Mouse (Mus musculus): ENCODE measurements around the gene Akap6. TPM values are rescaled to one million over a fixed set of nuclear protein-coding genes. Genes with fewer than 3 reads are reported as not detected.

The Akap6 gene
- total and polyA plus RNA-seq, 3 experiments = not detected

DNA sequence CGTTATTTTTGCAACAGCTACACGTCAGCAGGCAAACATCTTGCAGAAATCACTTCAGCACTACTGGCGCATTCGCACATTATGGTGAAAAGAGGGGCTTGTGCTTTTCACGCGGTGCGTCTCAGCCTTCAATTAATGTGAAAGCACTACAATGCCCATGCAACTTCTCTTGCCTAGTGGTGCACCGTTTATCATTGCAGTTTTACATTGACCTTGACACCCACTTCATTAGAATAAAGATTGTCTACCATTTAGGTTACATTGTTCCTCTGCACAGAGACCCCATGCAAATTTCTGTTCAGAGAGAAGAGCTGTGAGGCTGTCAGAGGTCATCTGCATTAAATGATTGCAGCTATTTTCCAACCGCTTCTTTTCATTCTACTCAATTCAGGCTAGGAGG lies 363.8 kb downstream of the Akap6 start:
- Histone ChIP-seq H3K36me3 (ENCODE audit: control insufficient read depth in 1 of 2, insufficient read depth in 2 of 2, low read length in 2 of 2) (no peaks in the 10 kb centered on the region), H3K4me3 (ENCODE audit: control insufficient read depth in 1 of 2, insufficient read depth in 1 of 2, low read depth in 2 of 2, low read length in 2 of 2) (no peak overlapping the region), H3K79me2 (ENCODE audit: control insufficient read depth, insufficient read depth, low read length, poor library complexity) (no peaks in the 10 kb centered on the region), H3K9ac (ENCODE audit: control insufficient read depth, low read depth, low read length, poor library complexity, severe bottlenecking) (no peak overlapping the region), H3K4me1 (ENCODE audit: control insufficient read depth in 1 of 2, insufficient read depth in 2 of 2, low read length in 2 of 2) (no peaks in the 10 kb centered on the region), H3K27ac (ENCODE audit: control insufficient read depth, low read depth, low read length) (no peak overlapping the region), H3K27me3 (ENCODE audit: control insufficient read depth in 1 of 2, insufficient read depth in 2 of 2, low read length in 2 of 2) (no peaks in the 10 kb centered on the region), H3K9me3 (replicated peaks; ENCODE audit: insufficient read depth, low read length) (no peaks in the 10 kb centered on the region)
- no peak for DNase-seq (ENCODE audit: low read depth, low spot score)
- TF ChIP-seq SIN3A (IDR thresholded peaks at IDR 0.05; ENCODE audit: low read length) (no peak), MEF2A (IDR thresholded peaks at IDR 0.05; ENCODE audit: extremely low read depth, insufficient replicate concordance, low read depth, low read length, poor library complexity, severe bottlenecking) (no peak), GABPA (IDR thresholded peaks at IDR 0.05; ENCODE audit: low read depth, low read length) (no peak), MAFK (IDR thresholded peaks at IDR 0.05; ENCODE audit: borderline replicate concordance, low read depth, low read length) (no peak), ZNF384 (IDR thresholded peaks at IDR 0.05; ENCODE audit: low read depth, low read length) (no peak), MAZ (IDR thresholded peaks at IDR 0.05; ENCODE audit: low read depth, low read length) (no peak), HCFC1 (IDR thresholded peaks at IDR 0.05; ENCODE audit: low read depth, low read length) (no peak), MYB (IDR thresholded peaks at IDR 0.05; ENCODE audit: low read depth, low read length) (no peak), CHD2 (IDR thresholded peaks at IDR 0.05; ENCODE audit: low read length) (no peak), ELF1 (IDR thresholded peaks at IDR 0.05; ENCODE audit: low read depth, low read length) (no peak), ETS1 (IDR thresholded peaks at IDR 0.05; ENCODE audit: low read depth, low read length) (no peak), TCF12 (IDR thresholded peaks at IDR 0.05; ENCODE audit: low read depth, low read length) (no peak), UBTF (IDR thresholded peaks at IDR 0.05; ENCODE audit: borderline replicate concordance, insufficient read depth, low read depth, low read length) (no peak), NELFE (IDR thresholded peaks at IDR 0.05; ENCODE audit: low read depth, low read length) (no peak), ZC3H11A (IDR thresholded peaks at IDR 0.05; ENCODE audit: low read depth, low read length) (no peak), TAL1 (IDR thresholded peaks at IDR 0.05; ENCODE audit: low read length) (no peak), TBP (IDR thresholded peaks at IDR 0.05; ENCODE audit: low read depth, low read length) (no peak), USF1 (IDR thresholded peaks at IDR 0.05; ENCODE audit: low read depth, low read length) (no peak), POLR2AphosphoS2 (IDR thresholded peaks at IDR 0.05; ENCODE audit: low read length) (no peak)

DNA sequence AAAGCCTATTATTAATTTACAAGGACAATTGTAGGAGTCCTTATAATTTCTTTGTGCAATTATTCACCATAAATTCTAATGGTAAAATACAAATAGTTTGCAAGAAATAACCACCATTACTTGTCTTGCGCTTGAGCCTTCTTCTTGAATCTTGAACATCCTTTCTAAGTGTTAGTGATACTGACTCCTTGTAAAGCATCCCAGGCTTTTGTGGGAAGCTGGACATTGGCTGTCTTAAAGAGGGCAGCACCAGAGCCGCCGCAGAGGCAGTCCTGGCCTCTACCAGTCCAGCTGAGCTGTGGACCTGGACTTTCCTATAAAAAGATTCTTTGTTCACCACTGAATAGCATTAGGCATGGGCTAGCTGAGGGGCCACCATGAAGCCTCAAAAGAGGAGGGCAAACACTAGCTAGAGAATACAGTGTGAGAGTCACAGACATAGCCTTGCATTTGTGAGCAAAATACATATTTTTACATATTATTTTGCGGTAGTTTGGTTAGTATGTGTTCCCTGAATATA lies 365.1 kb downstream of the Akap6 start:
- DNase-seq (ENCODE audit: low read depth, low spot score) = no peak
- TF ChIP-seq ZNF384 (IDR thresholded peaks at IDR 0.05; ENCODE audit: low read depth, low read length) = no peak
- TF ChIP-seq MAZ (IDR thresholded peaks at IDR 0.05; ENCODE audit: low read depth, low read length) = no peak
- TF ChIP-seq MYC (IDR thresholded peaks at IDR 0.05; ENCODE audit: low read depth, low read length) = no peak
- no peak for TF ChIP-seq ETS1 (IDR thresholded peaks at IDR 0.05; ENCODE audit: low read depth, low read length)
- TF ChIP-seq JUND (IDR thresholded peaks at IDR 0.05; ENCODE audit: low read depth, low read length) = no peak
- no peak for TF ChIP-seq MYB (IDR thresholded peaks at IDR 0.05; ENCODE audit: low read depth, low read length)
- TF ChIP-seq NRF1 (IDR thresholded peaks at IDR 0.05; ENCODE audit: insufficient read depth, low read depth, low read length, poor library complexity, severe bottlenecking) = no peak
- TF ChIP-seq TAL1 (IDR thresholded peaks at IDR 0.05; ENCODE audit: low read length) = no peak
- TF ChIP-seq EP300 (IDR thresholded peaks at IDR 0.05; ENCODE audit: low read depth in 1 of 2, low read length in 2 of 2) = no peak
- no peaks in the 10 kb centered on the region for H3K79me2 ChIP-seq (ENCODE audit: control insufficient read depth, insufficient read depth, low read length, poor library complexity)
- no peaks in the 10 kb centered on the region for H3K4me1 ChIP-seq (ENCODE audit: control insufficient read depth in 1 of 2, insufficient read depth in 2 of 2, low read length in 2 of 2)
- H3K9ac ChIP-seq (ENCODE audit: control insufficient read depth, low read depth, low read length, poor library complexity, severe bottlenecking) = no peak overlapping the region
- H3K9me3 ChIP-seq (replicated peaks; ENCODE audit: insufficient read depth, low read length) = no peaks in the 10 kb centered on the region
- H3K4me3 ChIP-seq (ENCODE audit: control insufficient read depth in 1 of 2, insufficient read depth in 1 of 2, low read depth in 2 of 2, low read length in 2 of 2) = no peak overlapping the region
- no peak overlapping the region for H3K27ac ChIP-seq (ENCODE audit: control insufficient read depth, low read depth, low read length)
- H3K36me3 ChIP-seq (ENCODE audit: control insufficient read depth in 1 of 2, insufficient read depth in 2 of 2, low read length in 2 of 2) = no peaks in the 10 kb centered on the region
- H3K27me3 ChIP-seq (ENCODE audit: control insufficient read depth in 1 of 2, insufficient read depth in 2 of 2, low read length in 2 of 2) = no peaks in the 10 kb centered on the region
